Mouse (Mus musculus) gastrocnemius, postnatal 14 days (tissue): ENCODE results near the gene Wdr66. TPM values are rescaled to one million over a fixed set of nuclear protein-coding genes. Genes with fewer than 3 reads are reported as not detected.

ENCODE experiments used
- DNase-seq: peaks from one replicate; pipeline ENCODE4 v3.0.0; 2021; ENCODE audit warnings: mixed read lengths
- intact Hi-C: fragments of 180-260 bp; cut with DNase I; formaldehyde crosslinking; loops from one replicate; pipeline ENCODE4 v1.15.1; 2025; ENCODE audit warnings: low total_unique reads
- total RNA-seq, 2 experiments: library from RNA; stranded (reverse); gene quantifications; 2 replicates each; pipeline ENCODE4 v1.2.3; 2021

Wdr66 gene
- total RNA-seq, 2 experiments from 2014 or later: 2.0 to 2.2 TPM

GRCm38 (mm10) chr5:123266909-123267308 is 15.0 kb downstream of the Wdr66 start:
- DNase-seq: no peak
- intact Hi-C loops: no loop called here

DNA sequence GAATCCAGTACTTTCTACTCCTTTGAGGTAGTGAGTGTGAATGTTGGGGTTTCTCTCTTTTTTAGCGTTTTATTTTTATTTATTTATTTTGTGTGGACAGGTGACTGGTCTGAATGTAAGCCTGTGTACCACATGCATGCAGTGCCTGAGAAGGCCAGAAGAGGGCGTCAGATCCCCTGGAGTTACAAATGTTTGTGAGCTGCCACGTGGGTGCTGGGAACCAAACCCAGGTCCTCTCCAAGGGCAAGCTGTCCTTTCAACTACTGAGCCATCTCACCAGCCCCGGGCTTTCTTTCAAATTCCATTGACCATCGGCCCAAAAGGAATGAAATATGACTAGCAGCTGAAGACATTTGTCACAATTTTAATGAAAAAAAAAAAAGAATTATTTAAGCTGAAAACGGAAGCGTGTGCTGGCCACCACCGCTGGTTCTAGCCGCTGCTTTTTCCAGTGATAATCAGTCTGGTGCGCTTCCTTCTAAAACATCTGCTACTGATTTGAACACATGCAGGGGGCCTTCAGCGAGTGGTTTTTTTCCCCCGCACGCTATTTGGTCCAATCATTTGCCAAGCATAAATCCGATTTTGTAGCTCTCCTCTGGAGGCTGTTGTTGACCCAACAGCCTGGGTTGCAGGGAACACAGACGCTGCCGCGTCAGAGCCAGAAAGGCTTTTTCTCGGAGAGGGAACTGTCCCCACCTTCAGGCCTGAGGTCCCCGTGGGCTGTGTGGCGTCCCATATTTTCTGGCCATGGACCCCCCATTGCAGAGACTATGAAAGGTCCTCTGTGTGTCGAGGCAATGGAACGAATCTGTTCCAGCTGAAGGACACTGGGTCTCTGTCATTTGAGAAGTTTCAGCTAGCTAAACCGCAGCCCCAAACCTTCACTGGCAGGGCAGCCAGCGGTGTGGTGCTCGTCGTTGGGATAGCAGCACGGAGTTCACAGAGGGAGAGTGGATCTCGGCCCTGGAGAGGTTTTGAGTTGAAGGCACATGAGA is 16.9 kb downstream of the Wdr66 start:
- intact Hi-C loops: no loop called here
- DNase-seq: no peak

DNA sequence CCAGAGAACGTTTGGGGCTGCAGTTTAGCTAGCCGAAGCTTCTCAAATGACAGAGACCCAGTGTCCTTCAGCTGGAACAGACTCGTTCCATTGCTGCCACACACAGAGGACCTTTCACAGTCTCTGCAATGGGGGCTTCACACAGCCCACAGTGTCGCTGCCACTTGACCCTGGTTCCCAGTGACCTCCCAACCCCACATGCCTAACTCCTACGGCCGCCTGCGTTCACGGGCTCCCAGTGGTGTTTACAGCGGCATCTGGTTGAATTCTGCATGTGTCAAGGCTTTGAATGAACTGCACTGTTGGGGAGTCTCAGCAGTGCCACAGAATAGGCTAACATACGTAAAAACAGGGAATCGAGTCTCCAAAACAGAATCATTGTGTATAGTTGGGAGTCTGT is 19.0 kb downstream of the Wdr66 start:
- DNase-seq: no peak
- intact Hi-C loops: no loop called here

- DNase-seq: no peak
- intact Hi-C loops: no loop called here
These were observed 21.0 kb downstream of the Wdr66 start for GRCm38 (mm10) chr5:123272927-123273326.

GRCm38 (mm10) chr5:123276636-123277341 is 24.9 kb downstream of the Wdr66 start:
- DNase-seq: no peak
- intact Hi-C loops: no loop called here

GRCm38 (mm10) chr5:123277342-123277701 is 25.4 kb downstream of the Wdr66 start:
- DNase-seq: no peak
- intact Hi-C loops: no loop called here

DNA sequence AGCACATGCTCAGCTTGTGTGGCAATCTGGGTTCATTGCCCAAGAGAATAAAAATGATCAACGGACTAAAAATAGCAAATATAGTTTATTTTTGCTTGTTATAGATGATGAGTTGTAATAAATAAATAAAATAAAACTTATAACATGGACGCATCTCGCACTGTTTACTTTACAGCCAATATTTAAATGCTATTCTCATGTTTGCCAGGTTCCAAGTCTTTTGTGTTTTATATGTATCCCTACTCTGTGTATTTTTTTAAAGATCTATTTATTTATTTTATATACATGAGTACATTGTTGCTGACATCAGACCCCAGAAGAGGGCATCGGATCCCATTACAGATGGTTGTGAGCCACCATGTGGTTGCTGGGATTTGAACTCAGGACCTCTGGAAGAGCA is 25.8 kb downstream of the Wdr66 start:
- DNase-seq: no peak
- intact Hi-C loops: no loop called here

DNA sequence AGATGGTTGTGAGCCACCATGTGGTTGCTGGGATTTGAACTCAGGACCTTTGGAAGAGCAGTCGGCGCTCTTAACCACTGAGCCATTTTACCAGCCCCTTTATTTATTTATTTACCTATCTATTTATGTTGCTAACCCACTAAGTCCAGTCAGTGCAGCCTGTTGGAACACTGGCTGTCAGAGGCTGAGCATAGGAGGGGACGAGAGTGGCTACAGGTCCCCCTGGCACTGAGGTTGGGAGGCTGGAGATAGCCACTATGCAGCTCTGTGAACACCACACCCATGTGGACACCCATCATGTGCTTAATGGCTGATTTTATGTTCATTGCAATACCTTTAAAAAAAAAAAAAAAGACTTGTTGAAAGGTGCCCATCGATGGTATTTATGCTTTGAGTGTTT is 27.3 kb downstream of the Wdr66 start:
- intact Hi-C loops: no loop called here
- no peak for DNase-seq

DNA sequence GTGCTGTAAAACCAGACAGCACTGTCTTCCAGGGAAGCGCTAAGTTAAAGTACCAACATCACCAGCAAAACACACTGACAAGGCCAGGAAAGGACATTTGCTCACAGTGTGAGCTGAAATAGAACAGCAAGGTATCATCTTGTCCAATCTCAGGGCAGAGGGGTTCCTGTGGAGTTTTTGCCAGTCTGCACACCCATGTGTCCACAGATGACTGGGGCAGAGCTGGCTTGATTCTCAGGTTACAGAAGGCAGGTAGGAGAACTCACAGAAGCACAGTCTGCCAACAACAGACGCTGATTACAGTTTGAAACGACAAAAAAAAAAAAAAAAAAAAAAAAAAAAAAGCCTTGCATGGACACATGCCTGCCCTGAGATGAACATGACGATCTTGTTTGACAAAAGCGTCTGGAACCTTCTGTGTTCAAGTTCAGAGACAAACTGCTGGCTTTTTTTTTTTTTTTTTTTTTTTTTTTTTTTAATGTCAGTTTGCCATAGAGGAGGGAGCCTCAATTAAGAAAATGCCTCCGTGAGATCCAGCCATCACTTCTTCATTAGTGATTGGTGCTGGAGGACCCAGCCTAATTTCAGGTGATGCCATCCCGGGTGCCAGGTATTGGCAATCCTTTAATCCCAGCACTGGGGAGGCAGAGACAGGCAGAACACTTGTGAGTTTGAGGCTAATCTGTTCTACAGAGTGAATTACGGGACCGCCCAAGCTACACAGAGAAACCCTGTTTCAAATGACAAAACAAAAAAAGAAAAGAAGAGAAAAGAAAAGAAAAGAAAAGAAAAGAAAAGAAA is 29.6 kb downstream of the Wdr66 start:
- intact Hi-C loops: no loop called here
- DNase-seq: no peak

GRCm38 (mm10) chr5:123285174-123285573 is 33.3 kb downstream of the Wdr66 start:
- intact Hi-C loops: loop anchor here (5.0 kb wide), 1 partner anchor 67 kb away; no protein-coding TSS in a partner anchor
- DNase-seq: no peak

- intact Hi-C loops: loop anchor here (5.0 kb wide), 1 partner anchor 64 kb away; no protein-coding TSS in a partner anchor
- DNase-seq: no peak
These were observed 36.2 kb downstream of the Wdr66 start for GRCm38 (mm10) chr5:123288079-123288478.

- intact Hi-C loops: no loop called here
- no peak for DNase-seq
These were observed 42.8 kb downstream of the Wdr66 start for GRCm38 (mm10) chr5:123294653-123295052.

DNA sequence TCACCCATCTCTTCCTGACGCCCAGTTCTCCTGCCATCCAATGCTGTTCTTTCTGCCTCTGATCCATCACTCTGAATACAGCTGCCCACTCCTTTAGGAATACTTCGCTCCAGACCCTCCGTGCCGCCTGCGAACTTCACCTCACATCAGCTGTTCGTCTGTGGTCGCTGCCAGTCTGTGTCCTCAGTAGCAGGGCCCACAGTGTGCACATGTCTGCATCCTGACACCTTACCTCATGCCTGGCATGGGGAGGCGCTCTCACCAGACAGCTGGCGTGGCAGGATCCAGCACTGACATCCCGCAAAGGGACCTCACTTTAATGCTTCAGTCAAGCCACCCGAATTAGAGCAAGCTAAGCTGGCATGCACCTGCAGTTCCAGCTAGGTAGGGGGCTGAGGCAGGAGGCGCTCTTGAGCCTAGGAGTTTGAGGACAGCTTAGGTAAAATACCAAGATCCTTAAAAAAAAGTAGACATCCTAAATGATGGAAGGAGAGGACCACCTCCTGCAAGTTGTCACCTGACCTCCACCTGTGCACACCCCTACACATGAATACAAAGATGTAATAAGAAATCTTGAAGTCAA is 44.4 kb downstream of the Wdr66 start:
- intact Hi-C loops: no loop called here
- DNase-seq: no peak

GRCm38 (mm10) chr5:123296972-123297754 is 45.3 kb downstream of the Wdr66 start:
- intact Hi-C loops: no loop called here
- DNase-seq: no peak

GRCm38 (mm10) chr5:123297830-123298229 is 45.9 kb downstream of the Wdr66 start:
- DNase-seq: no peak
- intact Hi-C loops: no loop called here

- intact Hi-C loops: no loop called here
- no peak for DNase-seq
These were observed 46.6 kb downstream of the Wdr66 start for GRCm38 (mm10) chr5:123298526-123298925.

- no peak for DNase-seq
- intact Hi-C loops: no loop called here
These were observed 48.7 kb downstream of the Wdr66 start for GRCm38 (mm10) chr5:123300496-123301034.

- no peak for DNase-seq
- intact Hi-C loops: no loop called here
These were observed 50.0 kb downstream of the Wdr66 start for GRCm38 (mm10) chr5:123301780-123302521.
